In genomic region chr7:126777476-126777875, GRCm38 (mm10) we compare ENCODE assay signal across 8 mouse cellular contexts. TPM values are rescaled to one million over a fixed set of nuclear protein-coding genes. Genes with fewer than 3 reads are reported as not detected.
DNase-seq lines count a peak whose midpoint lies in the region; ATAC-seq and TF ChIP-seq lines count a peak whose summit lies in the region.

No protein-coding gene starts in this region.

- no peaks in the 10 kb centered on the region for H3K27me3 ChIP-seq in heart, embryonic 14.5 days (ENCODE audit: control insufficient read depth, insufficient read depth, low read length)
- no peaks in the 10 kb centered on the region for H3K27me3 ChIP-seq in limb, embryonic 10.5 days (ENCODE audit: low read depth, poor library complexity, severe bottlenecking)
- H3K27me3 ChIP-seq in small intestine, adult 2 months (ENCODE audit: control insufficient read depth, insufficient read depth, low read length) = no peaks in the 10 kb centered on the region

- peaks cover 21 to 38% of the 10 kb centered on the region in 2 experiments for H3K4me1 ChIP-seq in heart, embryonic 14.5 days (ENCODE audit: control insufficient read depth in 2 of 2, insufficient read depth in 2 of 2, low read length in 2 of 2)
- peaks cover 63% of the 10 kb centered on the region for H3K4me1 ChIP-seq in limb, embryonic 10.5 days
- H3K4me1 ChIP-seq in small intestine, adult 2 months (ENCODE audit: control insufficient read depth, insufficient read depth, insufficient read length, low read length) = peaks cover 23% of the 10 kb centered on the region

- H3K9ac ChIP-seq in heart, embryonic 14.5 days (ENCODE audit: low read length) = peak overlapping the region; percentile 94

- no peaks in the 10 kb centered on the region for H3K9me3 ChIP-seq in heart, embryonic 14.5 days (ENCODE audit: control insufficient read depth, low read length)
- no peaks in the 10 kb centered on the region for H3K9me3 ChIP-seq in limb, embryonic 10.5 days (replicated peaks)

- 0 out of 4 replicates have a peak overlapping the region, but pooled peaks of 1 of the 2 experiments have one; percentile 89 for H3K27ac ChIP-seq in heart, embryonic 14.5 days (replicated peaks in 1 of 2; ENCODE audit: control insufficient read depth in 1 of 2, insufficient read depth in 1 of 2, low read depth in 2 of 2, low read length in 2 of 2)
- peak overlapping the region; percentile 96 for H3K27ac ChIP-seq in limb, embryonic 10.5 days
- H3K27ac ChIP-seq in small intestine, adult 2 months (ENCODE audit: insufficient read depth, low read depth, low read length) = peak overlapping the region; percentile 24; the same call in 1 of the 2 replicates

- no peak for TF ChIP-seq CTCF in small intestine, adult 2 months (IDR thresholded peaks at IDR 0.05; ENCODE audit: extremely low read depth, insufficient read length, insufficient replicate concordance, low read depth, low read length)

- WGBS in heart, embryonic 14.5 days = 51% methylated on average over 10 of the region's 10 CpGs
- 47% methylated on average over 10 of the region's 10 CpGs for WGBS in limb, embryonic 10.5 days
- 52% methylated on average over 10 of the region's 10 CpGs for WGBS in small intestine, adult 2 months

- ATAC-seq in heart, embryonic 14.5 days (ENCODE audit: insufficient number of reproducible peaks, insufficient read depth, low FRiP score, low read depth) = no peak

- peak overlapping the region; percentile 83 to 85 for H3K4me3 ChIP-seq in heart, embryonic 14.5 days (ENCODE audit: control insufficient read depth in 1 of 2, insufficient read depth in 1 of 2, low read depth in 1 of 2, low read length in 2 of 2)
- peak overlapping the region; percentile 88 for H3K4me3 ChIP-seq in limb, embryonic 10.5 days
- peak overlapping the region; percentile 85 for H3K4me3 ChIP-seq in small intestine, adult 2 months (ENCODE audit: low read depth, low read length)

- intact Hi-C loops in left cerebral cortex, postnatal 4 days (cut with DNase I) = no loop called here
- intact Hi-C loops in left cerebral cortex, postnatal 10 days (cut with DNase I) = loop anchor here (5.0 kb wide), 1 partner anchor 75 kb away; no protein-coding TSS in a partner anchor

- peak overlapping the region; percentile 97 for H3K4me2 ChIP-seq in heart, embryonic 14.5 days (ENCODE audit: low read length)

- no peak for TF ChIP-seq POLR2A in small intestine, adult 2 months (IDR thresholded peaks at IDR 0.05; ENCODE audit: low read depth, low read length)

- peaks cover 25% of the 10 kb centered on the region for H3K36me3 ChIP-seq in heart, embryonic 14.5 days (ENCODE audit: control insufficient read depth, insufficient read depth, low read length)
- H3K36me3 ChIP-seq in limb, embryonic 10.5 days = peaks cover 26% of the 10 kb centered on the region
- peaks cover 12% of the 10 kb centered on the region for H3K36me3 ChIP-seq in small intestine, adult 2 months (ENCODE audit: control insufficient read depth, insufficient read depth, low read length)

- DNase-seq in left cerebral cortex, postnatal 4 days = peak; percentile 31
- DNase-seq in left cerebral cortex, postnatal 10 days (ENCODE audit: extremely low spot score in 1 of 2, low spot score in 2 of 2) = no peak
- peak; percentile 74 for DNase-seq in cerebellum, adult 9-10 months
- no peak for DNase-seq in limb, embryonic 10.5 days (ENCODE audit: low spot score)
- DNase-seq in urinary bladder, postnatal 36 days (ENCODE audit: low spot score in 2 of 2) = no peak
- no peak for DNase-seq in ovary, adult 18-20 months (ENCODE audit: low spot score)

RNA-seq across cellular contexts. Expression of gene Ypel3, which starts 0.7 kb away (rescaled TPM):
- total RNA-seq in left cerebral cortex, postnatal 4 days (2021) = 100 to 1,000 TPM; 110 to 113 TPM
- total RNA-seq in left cerebral cortex, postnatal 10 days (2021) = 100 to 1,000 TPM; 167 to 169 TPM
- polyA plus RNA-seq in heart, embryonic 14.5 days (2014; fragmentation: Nextera tagmentation; extraction: Ambion mirVana) = 102 and 121 TPM in 2 replicates
- polyA plus RNA-seq in limb, embryonic 10.5 days (2016; fragmentation: Nextera tagmentation; extraction: Ambion mirVana) = 51.7 and 84.9 TPM in 2 replicates
- polyA plus RNA-seq in small intestine, adult 2 months (2012; rRNA removed) = 153 and 244 TPM in 2 replicates

RNA-seq across cellular contexts. Expression of gene Tbx6, which starts 3.8 kb away (rescaled TPM):
- total RNA-seq in left cerebral cortex, postnatal 4 days (2021) = under 1 TPM; 0.40 to 0.58 TPM
- under 1 TPM; 0.21 to 0.41 TPM for total RNA-seq in left cerebral cortex, postnatal 10 days (2021)
- polyA plus RNA-seq in heart, embryonic 14.5 days (2014; fragmentation: Nextera tagmentation; extraction: Ambion mirVana) = 0.26 TPM in 1 of 2 replicates, not detected in the other
- polyA plus RNA-seq in limb, embryonic 10.5 days (2016; fragmentation: Nextera tagmentation; extraction: Ambion mirVana) = 0.23 and 0.53 TPM in 2 replicates
- polyA plus RNA-seq in small intestine, adult 2 months (2012; rRNA removed) = 1.4 and 2.4 TPM in 2 replicates

RNA-seq across cellular contexts. Expression of gene Gdpd3, which starts 11.3 kb away (rescaled TPM):
- total RNA-seq in left cerebral cortex, postnatal 4 days (2021) = 1 to 10 TPM; 5.2 to 5.5 TPM
- 1 to 10 TPM; 2.6 to 3.5 TPM for total RNA-seq in left cerebral cortex, postnatal 10 days (2021)
- 0.67 and 2.7 TPM in 2 replicates for polyA plus RNA-seq in heart, embryonic 14.5 days (2014; fragmentation: Nextera tagmentation; extraction: Ambion mirVana)
- 0.83 and 1.5 TPM in 2 replicates for polyA plus RNA-seq in limb, embryonic 10.5 days (2016; fragmentation: Nextera tagmentation; extraction: Ambion mirVana)
- 5.0 and 24.4 TPM in 2 replicates for polyA plus RNA-seq in small intestine, adult 2 months (2012; rRNA removed)

RNA-seq across cellular contexts. Expression of gene Ppp4c, which starts 14.8 kb away (rescaled TPM):
- 10 to 100 TPM; 71.1 to 79.7 TPM for total RNA-seq in left cerebral cortex, postnatal 4 days (2021)
- 10 to 100 TPM; 54.4 to 56.2 TPM for total RNA-seq in left cerebral cortex, postnatal 10 days (2021)
- polyA plus RNA-seq in heart, embryonic 14.5 days (2014; fragmentation: Nextera tagmentation; extraction: Ambion mirVana) = 132 and 146 TPM in 2 replicates
- 450 and 462 TPM in 2 replicates for polyA plus RNA-seq in limb, embryonic 10.5 days (2016; fragmentation: Nextera tagmentation; extraction: Ambion mirVana)
- polyA plus RNA-seq in small intestine, adult 2 months (2012; rRNA removed) = 101 and 199 TPM in 2 replicates

RNA-seq across cellular contexts. Expression of gene Mapk3, which starts 18.1 kb away (rescaled TPM):
- total RNA-seq in left cerebral cortex, postnatal 4 days (2021) = 100 to 1,000 TPM; 196 to 202 TPM
- 100 to 1,000 TPM; 260 to 263 TPM for total RNA-seq in left cerebral cortex, postnatal 10 days (2021)
- 51.7 and 57.3 TPM in 2 replicates for polyA plus RNA-seq in heart, embryonic 14.5 days (2014; fragmentation: Nextera tagmentation; extraction: Ambion mirVana)
- polyA plus RNA-seq in limb, embryonic 10.5 days (2016; fragmentation: Nextera tagmentation; extraction: Ambion mirVana) = 47.3 and 55.9 TPM in 2 replicates
- 208 and 472 TPM in 2 replicates for polyA plus RNA-seq in small intestine, adult 2 months (2012; rRNA removed)

Comparison
In these comparisons a context has a peak if more than half of its experiments do, and no peak if none do; other contexts are left out.
1. DNase-seq: peak in left cerebral cortex, postnatal 4 days (single experiment) and cerebellum, adult 9-10 months (single experiment); none in left cerebral cortex, postnatal 10 days (0 of 2), limb, embryonic 10.5 days (single experiment), urinary bladder, postnatal 36 days (0 of 2) and ovary, adult 18-20 months (single experiment).
2. Peak in every context shown above with its lines, with median percentiles within 50 percentile points of each other: H3K4me3 ChIP-seq.